Mouse (Mus musculus) lung, postnatal 0 days (tissue): ENCODE data around the gene Trim13. TPM values are rescaled to one million over a fixed set of nuclear protein-coding genes. Genes with fewer than 3 reads are reported as not detected.

Experiments used
- ATAC-seq: fragments of 200-750 bp; cut with Nextera tagmentation; 2 replicates; pipeline ENCODE4 v1.8.0; 2017; ENCODE audit warnings: moderate library complexity
- DNase-seq: peaks from one replicate; pipeline ENCODE4 v3.0.0-alpha.2; 2016; ENCODE audit warnings: low spot score
- H3K27ac ChIP-seq: fragments of 300-500 bp; sonication (generic); 2 replicates; pipeline ENCODE4 v1.5.1; 2014; ENCODE audit warnings: antibody characterized with exemption, mild to moderate bottlenecking, low read length, mixed read lengths
- H3K27me3 ChIP-seq: fragments of 300-500 bp; sonication (generic); replicated peaks from 2 replicates; pipeline ENCODE4 v1.6.1; 2014; ENCODE audit warnings: low read length, mixed read lengths; ENCODE audit not compliant: insufficient read depth
- H3K36me3 ChIP-seq: fragments of 300-500 bp; sonication (generic); 2 replicates; pipeline ENCODE4 v1.6.1; 2014; ENCODE audit warnings: low read length, mixed read lengths; ENCODE audit not compliant: insufficient read depth
- H3K4me1 ChIP-seq: fragments of 300-500 bp; sonication (generic); 2 replicates; pipeline ENCODE4 v1.6.1; 2014; ENCODE audit warnings: antibody characterized with exemption, low read depth, low read length, mixed read lengths; ENCODE audit not compliant: insufficient read depth
- H3K4me2 ChIP-seq: fragments of 300-500 bp; sonication (generic); replicated peaks from 2 replicates; pipeline ENCODE4 v1.6.1; 2014; ENCODE audit warnings: low read depth, mild to moderate bottlenecking, low read length, moderate library complexity, mixed read lengths
- H3K4me3 ChIP-seq: fragments of 300-500 bp; sonication (generic); 2 replicates; pipeline ENCODE4 v1.5.1; 2014; ENCODE audit warnings: low read depth, low read length
- H3K9ac ChIP-seq: fragments of 300-500 bp; sonication (generic); replicated peaks from 2 replicates; pipeline ENCODE4 v1.6.1; 2014; ENCODE audit warnings: low read depth, mild to moderate bottlenecking
- H3K9me3 ChIP-seq: fragments of 300-500 bp; sonication (generic); 2 replicates; pipeline ENCODE4 v1.6.1; 2016; ENCODE audit warnings: low read length, mixed read lengths
- CTCF ChIP-seq: IDR thresholded peaks from 2 replicates; pipeline ENCODE4 v1.5.1; 2016; ENCODE audit warnings: antibody characterized with exemption, mild to moderate bottlenecking
- EP300 ChIP-seq: IDR thresholded peaks from 2 replicates; pipeline ENCODE4 v1.6.1; 2016; ENCODE audit warnings: antibody characterized with exemption, mild to moderate bottlenecking, control low read depth
- WGBS: fragments of 180-500 bp; shearing (Covaris S2); extraction: QIAGEN DNeasy Blood & Tissue Kit; methylation state at CpG from one replicate; pipeline ENCODE4 v1.1.7; 2014; 5-methylcytosine and 5-hydroxymethylcytosine counted together
- microRNA counts: library from miRNA; unstranded; fragments of <30 nt; microRNA quantifications from one replicate; lab custom pipeline; 2015
- microRNA-seq: library from miRNA; unstranded; fragments of <30 nt; microRNA quantifications from one replicate; pipeline ENCODE4, GENCODE M21; 2016
- polyA plus RNA-seq: library from polyadenylated mRNA; unstranded; fragments of >200 nt; fragmentation: Nextera tagmentation; extraction: Ambion mirVana; gene quantifications from 2 replicates; pipeline ENCODE4 v1.2.1, GENCODE M21; 2015

The Trim13 gene
- polyA plus RNA-seq, 1 experiment from 2014 or later = 23.4 TPM

- Histone ChIP-seq H3K27me3 (no peaks in the 10 kb centered on the region), H3K9ac (peak overlapping the region; percentile 75), H3K4me3 (peak overlapping the region; percentile 87), H3K27ac (peak overlapping the region; percentile 94), H3K4me2 (peak overlapping the region; percentile 74), H3K4me1 (no peaks in the 10 kb centered on the region), H3K9me3 (no peaks in the 10 kb centered on the region), H3K36me3 (no peaks in the 10 kb centered on the region)
- DNase-seq (peak; percentile 72), ATAC-seq (no peak)
- WGBS = under 1% methylated on average over 24 of the region's 24 CpGs
- TF ChIP-seq CTCF (no peak), EP300 (no peak)
Measured at GRCm38 (mm10) chr14:61647182-61647880, 49.3 kb downstream of the Trim13 start.

DNA sequence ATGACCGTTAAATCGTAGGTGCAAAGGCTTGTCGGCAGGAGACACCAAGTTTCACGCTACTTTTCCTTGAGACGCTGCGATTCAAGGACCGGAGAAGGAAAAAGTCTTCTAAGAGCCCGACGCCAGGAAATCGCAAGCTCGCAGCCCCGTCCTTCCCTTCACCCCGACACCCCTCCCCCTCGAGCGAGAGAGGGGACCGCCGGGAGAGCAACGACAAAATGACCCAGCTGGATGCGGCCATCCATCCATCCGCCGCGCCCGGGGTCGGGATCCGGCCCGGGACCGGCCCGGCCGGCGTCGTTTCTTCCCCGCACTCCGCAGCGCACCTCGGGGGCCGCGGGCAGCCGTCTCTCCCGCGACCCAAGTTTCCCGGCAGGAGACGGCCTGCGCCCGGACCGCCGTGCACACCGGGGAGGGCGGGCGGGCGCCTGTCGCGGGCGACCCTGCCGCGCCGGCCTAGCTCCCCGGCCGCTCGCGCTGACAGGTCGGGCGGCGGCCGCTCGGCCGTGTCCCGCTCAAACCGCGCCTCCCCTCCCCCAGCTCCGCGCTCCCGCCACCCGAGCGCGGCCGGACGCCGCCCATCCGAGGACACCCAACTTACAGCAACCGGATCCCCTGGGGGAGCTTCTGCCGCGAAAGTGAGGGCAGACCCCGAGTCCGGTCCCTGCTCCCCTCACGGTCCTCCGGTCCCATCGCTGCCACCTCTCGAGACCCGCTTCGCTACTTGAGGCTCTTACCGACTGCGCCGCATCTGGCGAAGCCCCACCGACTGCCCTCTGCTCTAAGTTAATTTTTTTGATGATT, 50.0 kb downstream of the Trim13 start:
- Histone ChIP-seq H3K36me3 (no peaks in the 10 kb centered on the region), H3K9ac (peak overlapping the region; percentile 75), H3K9me3 (no peaks in the 10 kb centered on the region), H3K4me2 (peak overlapping the region; percentile 74), H3K4me1 (no peaks in the 10 kb centered on the region), H3K27ac (peak overlapping the region; percentile 94), H3K27me3 (no peaks in the 10 kb centered on the region), H3K4me3 (peak overlapping the region; percentile 87)
- ATAC-seq (peak; percentile 69), DNase-seq (peak; percentile 81)
- WGBS = under 1% methylated on average over 52 of the region's 95 CpGs
- TF ChIP-seq EP300 (no peak), CTCF (no peak)

- WGBS = under 1% methylated on average over 62 of the region's 62 CpGs
- no peaks in the 10 kb centered on the region for H3K9me3 ChIP-seq
- no peak for TF ChIP-seq CTCF
- TF ChIP-seq EP300 = no peak
- no peaks in the 10 kb centered on the region for H3K36me3 ChIP-seq
- H3K4me1 ChIP-seq = no peaks in the 10 kb centered on the region
- peak overlapping the region; percentile 75 for H3K9ac ChIP-seq
- H3K4me2 ChIP-seq = peak overlapping the region; percentile 74
- H3K4me3 ChIP-seq = peak overlapping the region; percentile 87
- H3K27ac ChIP-seq = peak overlapping the region; percentile 94
- no peaks in the 10 kb centered on the region for H3K27me3 ChIP-seq
- ATAC-seq = peak; percentile 96
- peak; percentile 98 for DNase-seq
Measured at GRCm38 (mm10) chr14:61648685-61649504, 50.8 kb downstream of the Trim13 start.

GRCm38 (mm10) chr14:61650291-61650960, 52.4 kb downstream of the Trim13 start:
- H3K4me2 ChIP-seq = no peak overlapping the region
- ATAC-seq = no peak
- WGBS = 35% methylated on average over 9 of the region's 9 CpGs
- no peaks in the 10 kb centered on the region for H3K4me1 ChIP-seq
- no peaks in the 10 kb centered on the region for H3K36me3 ChIP-seq
- no peaks in the 10 kb centered on the region for H3K9me3 ChIP-seq
- 0 out of 2 replicates have a peak overlapping the region, but pooled peaks have one; percentile 26 for H3K27ac ChIP-seq
- H3K27me3 ChIP-seq = no peaks in the 10 kb centered on the region
- no peak overlapping the region for H3K4me3 ChIP-seq
- no peak overlapping the region for H3K9ac ChIP-seq
- TF ChIP-seq EP300 (no peak), CTCF (peak; percentile 72)
- peak; percentile 79 for DNase-seq

MicroRNAs encoded within 50 kb of the gene (microRNA counts, 519-probe panel; counts per million panel counts)
- microRNA mmu-miR-15a (lab: Ali Mortazavi, UCI) (6,953 counts per million, percentile 92 among the panel's probes with 10 or more counts), microRNA mmu-miR-16 (lab: Ali Mortazavi, UCI) (7,857 counts per million, percentile 100 among the panel's probes with 10 or more counts)

Small RNA genes lying within 50 kb of the gene (microRNA-seq; reads per million reads assigned to microRNA genes)
- 5,145 reads per million, percentile 90 among the genes with 10 or more reads in this experiment for gene Mir15a
- gene Mir16-1 = 4,725 reads per million, percentile 89 among the genes with 10 or more reads in this experiment

Other genes with a start within 250 kb of the Trim13 start
- 2.9 and 3.6 TPM in 2 replicates for gene Ebpl, start 237.8 kb upstream of the Trim13 start, polyA plus RNA-seq
- 14.8 and 16.4 TPM in 2 replicates for gene Kpna3, start 158.4 kb upstream of the Trim13 start, polyA plus RNA-seq
- 21.6 and 21.7 TPM in 2 replicates for gene Spryd7, start 41.4 kb upstream of the Trim13 start, polyA plus RNA-seq
- gene Kcnrg, start 9.2 kb downstream of the Trim13 start, polyA plus RNA-seq = 7.6 and 12.1 TPM in 2 replicates